Mouse (Mus musculus) gastrocnemius, postnatal 25 days (tissue): ENCODE data around the gene Ttc9. TPM values are rescaled to one million over a fixed set of nuclear protein-coding genes. Genes with fewer than 3 reads are reported as not detected.
A peak's percentile ranks its signal among the peaks of the same experiment; 100 is the strongest.

ENCODE experiments used
- DNase-seq: peaks from one replicate; pipeline ENCODE4 v3.0.0; 2022
- long read RNA-seq, 2 experiments: library from polyadenylated mRNA; stranded (forward); transcript quantifications; one replicate each; pipeline ENCODE4 v2.0.0; 2021
- total RNA-seq, 2 experiments: library from RNA; stranded (reverse); gene quantifications; 1 replicate in 1 of 2; 2 replicates in 1 of 2; pipeline ENCODE4 v1.2.3; 2021

The Ttc9 gene
- 10 to 100 TPM in 1 of 2 experiments, 1 to 10 TPM in 1; 8.4 to 14.1 TPM for total RNA-seq
- long read RNA-seq, experiment 1, transcript Ttc9-201 (3 exons, 2,042 nt), result major isoform, 13 of 14 reads
- long read RNA-seq, experiment 1, partial matches to known transcripts, result 0 of 14 reads
- long read RNA-seq, experiment 1, other reads (novel, unspliced or antisense), result 1 of 14 reads
- long read RNA-seq, experiment 2, transcript Ttc9-201 (3 exons, 2,042 nt), result major isoform, 20 of 22 reads
- long read RNA-seq, experiment 2, partial matches to known transcripts, result 0 of 22 reads
- long read RNA-seq, experiment 2, other reads (novel, unspliced or antisense), result 2 of 22 reads

GRCm38 (mm10) chr12:81630915-81631660 is at the start of gene Ttc9:
Gene Ttc9, plus strand, starts transcription at chr12:81631249.
- DNase-seq, result peak; percentile 26

- peak; percentile 93 for DNase-seq
Measured at GRCm38 (mm10) chr12:81594902-81595671, 36.0 kb upstream of the Ttc9 start, which contains the start of gene Med6. Gene Med6, minus strand, starts transcription at chr12:81595008.

GRCm38 (mm10) chr12:81596547-81597262 is 34.3 kb upstream of the Ttc9 start:
- no peak for DNase-seq

- DNase-seq, result no peak
Measured at GRCm38 (mm10) chr12:81604995-81605784, 25.9 kb upstream of the Ttc9 start.

GRCm38 (mm10) chr12:81609445-81609844 is 21.6 kb upstream of the Ttc9 start:
- DNase-seq, result no peak

GRCm38 (mm10) chr12:81615807-81616206 is 15.2 kb upstream of the Ttc9 start:
- no peak for DNase-seq

- DNase-seq, result no peak
Measured at GRCm38 (mm10) chr12:81616980-81617379, 14.1 kb upstream of the Ttc9 start.

GRCm38 (mm10) chr12:81619302-81619701 is 11.7 kb upstream of the Ttc9 start:
- peak; percentile 10 for DNase-seq

- DNase-seq, result no peak
Measured at GRCm38 (mm10) chr12:81623377-81623776, 7.7 kb upstream of the Ttc9 start.

GRCm38 (mm10) chr12:81626226-81626861 is 4.7 kb upstream of the Ttc9 start:
- DNase-seq, result no peak

- DNase-seq, result no peak
Measured at GRCm38 (mm10) chr12:81627426-81627825, 3.6 kb upstream of the Ttc9 start.

- DNase-seq, result no peak
Measured at GRCm38 (mm10) chr12:81628091-81628490, 3.0 kb upstream of the Ttc9 start.

GRCm38 (mm10) chr12:81630520-81630914 is 532 bp upstream of the Ttc9 start:
- DNase-seq, result peak; percentile 32

- DNase-seq, result no peak
Measured at GRCm38 (mm10) chr12:81631661-81632401, 782 bp downstream of the Ttc9 start.

GRCm38 (mm10) chr12:81633246-81633645 is 2.2 kb downstream of the Ttc9 start:
- no peak for DNase-seq

GRCm38 (mm10) chr12:81640656-81641055 is 9.6 kb downstream of the Ttc9 start:
- DNase-seq, result no peak

- no peak for DNase-seq
Measured at GRCm38 (mm10) chr12:81642361-81643082, 11.5 kb downstream of the Ttc9 start.

- DNase-seq, result no peak
Measured at GRCm38 (mm10) chr12:81646811-81647210, 15.8 kb downstream of the Ttc9 start.

- peak; percentile 58 for DNase-seq
Measured at GRCm38 (mm10) chr12:81653344-81653743, 22.3 kb downstream of the Ttc9 start.
